Mouse (Mus musculus) mesoderm, embryonic 11.5 days (tissue): ENCODE results near the gene Pkmyt1.

ENCODE experiments used
- DNase-seq: peaks from one replicate; pipeline ENCODE4 v3.0.0-alpha.2; 2012; ENCODE audit warnings: low read depth, low spot score

Gene Pkmyt1

DNA sequence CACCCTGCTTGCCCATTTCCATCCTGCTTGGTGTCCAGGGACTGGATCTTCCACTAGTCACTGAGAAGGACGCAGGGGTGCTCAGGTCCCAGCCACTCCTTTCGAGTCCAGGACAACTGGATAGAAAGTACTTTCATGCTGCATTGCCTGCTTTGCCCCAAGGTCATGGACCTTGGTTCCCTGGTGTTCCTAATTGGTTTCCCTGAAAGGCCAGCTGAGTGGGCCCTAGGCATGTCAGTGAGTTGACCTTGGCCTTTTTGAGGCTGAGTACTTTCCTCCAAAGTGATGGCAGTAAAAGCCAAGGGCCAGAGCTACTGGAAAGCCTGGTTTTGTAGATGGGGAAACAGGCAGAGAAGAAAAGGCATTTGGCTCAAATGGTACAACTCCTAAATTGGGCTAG is 4.2 kb upstream of the Pkmyt1 start:
- no peak for DNase-seq

DNA sequence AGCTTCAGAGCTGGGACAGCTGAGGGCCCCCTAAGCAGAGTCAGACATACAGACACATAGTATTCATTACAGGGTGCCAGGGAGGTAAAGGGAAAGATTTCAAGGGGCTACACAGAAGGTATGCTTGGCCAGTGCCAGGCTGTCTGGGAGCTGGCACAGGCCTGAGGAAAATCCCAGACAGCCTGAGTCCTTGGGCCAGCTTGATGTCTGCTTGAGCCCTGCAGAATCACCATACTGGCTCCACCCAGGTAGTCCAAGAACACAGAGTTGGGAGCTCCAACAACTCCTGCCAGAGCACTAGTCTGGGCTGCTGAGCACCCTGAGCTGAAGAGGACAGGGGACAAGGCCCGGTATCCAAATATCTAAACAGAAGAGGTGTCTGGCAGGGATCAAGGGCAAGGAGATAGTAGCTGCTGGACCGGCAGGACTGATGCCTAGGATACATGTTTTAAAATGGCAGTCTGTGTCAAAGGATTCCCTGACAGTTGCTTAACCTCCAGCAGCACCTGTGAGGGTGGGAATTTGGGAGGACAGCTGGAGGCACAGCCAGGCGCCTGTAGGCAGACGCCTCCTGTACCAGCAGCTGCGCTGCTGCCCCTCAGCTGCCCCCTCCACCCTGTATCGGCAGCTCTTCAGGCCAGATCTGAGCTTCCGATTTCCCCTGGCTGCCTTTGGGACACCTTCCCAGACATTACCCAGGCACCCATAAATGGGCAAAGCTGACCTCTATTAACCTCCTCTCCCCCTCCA is 3.6 kb upstream of the Pkmyt1 start, which contains the start of gene 1520401A03Rik:
1520401A03Rik (minus strand) TSS at position 408 of the 750 bp plus-strand sequence.
- no peak for DNase-seq

DNA sequence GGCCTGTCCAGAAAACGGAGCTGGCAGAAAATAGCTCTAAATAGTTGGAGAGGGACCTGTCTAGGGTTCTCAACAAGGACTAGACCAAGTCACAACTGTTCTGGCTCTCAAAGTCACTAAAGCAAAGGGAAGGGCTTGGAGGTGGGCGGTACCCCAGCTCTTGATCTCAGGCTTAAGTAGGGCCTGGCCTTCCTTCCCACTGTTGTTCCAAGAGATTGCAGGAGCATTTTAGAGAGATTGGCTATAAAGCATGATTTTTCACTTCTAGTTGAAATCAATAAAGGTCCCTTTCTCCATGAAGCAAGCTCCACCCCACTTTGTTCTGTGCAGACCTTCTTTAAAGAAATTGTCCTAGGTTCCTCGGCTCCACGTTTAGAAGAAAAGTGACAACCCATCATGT is 659 bp upstream of the Pkmyt1 start:
- no peak for DNase-seq

DNA sequence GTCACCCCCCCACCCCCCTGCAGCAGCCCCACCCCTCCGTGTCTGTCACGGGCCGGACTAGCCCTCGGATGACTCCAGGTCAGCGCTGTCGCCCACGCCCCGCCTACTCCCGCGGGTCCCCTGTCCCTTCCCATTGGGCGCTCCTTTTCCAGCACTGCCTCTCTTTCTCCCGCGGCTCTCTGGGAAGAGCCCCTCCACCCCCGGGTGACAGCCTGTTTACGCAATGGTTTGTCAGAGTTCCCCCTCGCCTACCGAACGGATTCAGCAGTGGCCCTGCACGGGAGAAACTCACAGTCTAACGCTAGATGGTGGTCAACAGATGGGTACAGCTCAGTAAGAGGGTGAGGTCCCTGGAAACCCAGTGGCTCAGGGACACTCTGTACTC is 614 bp downstream of the Pkmyt1 start:
- DNase-seq: peak; percentile 77

DNA sequence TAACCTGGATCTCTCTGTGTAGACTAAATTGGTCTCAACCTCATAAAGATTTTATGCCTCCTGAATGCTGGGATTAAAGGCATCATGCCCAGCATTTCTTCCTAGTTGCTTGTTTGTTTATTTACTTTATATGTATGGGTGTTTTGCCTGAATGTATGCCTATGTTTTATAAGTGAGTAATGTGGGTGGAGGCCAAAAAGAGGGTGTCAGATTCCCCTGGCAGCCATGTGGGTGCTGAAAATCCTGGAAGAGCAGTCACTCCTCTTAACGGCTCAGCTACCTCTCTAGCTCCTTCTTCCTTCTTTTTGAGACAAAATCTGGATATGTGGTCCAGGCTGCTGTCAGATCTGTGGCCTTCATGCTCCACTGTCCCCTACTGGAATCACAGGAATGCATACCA is 4.3 kb downstream of the Pkmyt1 start:
- no peak for DNase-seq

DNA sequence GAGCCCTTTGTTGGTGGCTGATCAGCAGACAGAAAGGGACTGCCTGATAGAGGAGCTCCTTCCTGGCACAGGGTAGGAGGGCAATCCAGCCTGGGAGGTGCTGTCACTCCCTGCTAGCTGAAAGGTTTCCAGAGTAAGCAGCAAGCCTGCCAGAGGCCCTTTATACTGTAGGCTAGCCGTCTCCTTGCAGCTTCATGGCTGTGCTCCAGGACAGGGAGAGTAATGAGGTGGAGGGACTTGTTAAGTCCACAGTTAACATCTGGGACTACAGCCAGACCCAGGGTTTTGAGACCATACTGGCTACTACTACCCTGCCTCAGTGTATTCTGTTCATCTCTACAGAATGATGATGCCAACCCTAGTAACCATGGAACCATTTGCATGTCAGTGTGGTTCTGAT is 8.2 kb downstream of the Pkmyt1 start:
- no peak for DNase-seq

DNA sequence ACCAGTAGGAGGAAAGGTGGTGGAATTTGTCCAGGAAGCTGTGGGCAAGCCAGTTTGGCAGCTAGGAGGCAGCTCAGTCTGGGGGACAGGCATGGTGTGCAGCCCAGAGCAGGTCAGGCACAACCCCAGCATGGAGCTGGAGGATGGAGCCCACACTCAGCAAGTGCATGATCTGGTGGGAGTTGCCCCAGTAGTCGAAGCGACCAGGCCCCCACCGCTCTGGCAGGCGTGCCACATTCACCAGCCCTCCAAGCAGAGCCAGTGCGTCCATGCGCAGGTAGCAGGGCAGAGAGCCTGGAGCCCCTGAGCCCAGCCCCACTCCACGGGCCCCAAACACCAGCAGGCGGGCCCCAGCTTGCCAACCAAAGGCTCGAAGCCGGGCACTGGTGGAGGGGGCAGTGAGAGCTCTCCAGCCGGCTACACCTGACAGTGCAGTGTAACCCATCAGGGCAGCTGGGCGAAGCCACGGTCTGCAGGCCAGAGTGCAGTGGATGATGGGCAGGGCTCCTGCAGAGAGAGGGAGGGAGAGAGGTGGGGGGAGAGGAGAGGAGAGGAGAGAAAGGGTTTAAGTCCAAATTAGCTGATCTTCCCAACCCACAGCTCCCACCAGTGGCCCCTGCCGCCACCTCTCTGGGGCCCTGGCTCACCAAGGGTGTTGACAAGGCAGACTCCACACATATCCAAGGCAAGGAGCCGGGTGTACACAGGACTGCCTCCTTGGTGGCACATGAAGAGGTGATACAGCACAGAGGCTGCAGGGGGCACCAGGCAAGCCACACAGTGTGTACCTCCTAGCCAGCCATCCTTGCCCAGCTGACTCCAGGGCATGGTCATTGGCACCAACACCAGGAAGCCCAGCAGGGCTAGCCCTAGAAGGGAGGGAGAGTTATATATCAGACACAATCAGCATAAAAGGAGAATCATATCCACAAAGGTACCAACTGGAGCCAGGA is 11.6 kb downstream of the Pkmyt1 start:
- no peak for DNase-seq

DNA sequence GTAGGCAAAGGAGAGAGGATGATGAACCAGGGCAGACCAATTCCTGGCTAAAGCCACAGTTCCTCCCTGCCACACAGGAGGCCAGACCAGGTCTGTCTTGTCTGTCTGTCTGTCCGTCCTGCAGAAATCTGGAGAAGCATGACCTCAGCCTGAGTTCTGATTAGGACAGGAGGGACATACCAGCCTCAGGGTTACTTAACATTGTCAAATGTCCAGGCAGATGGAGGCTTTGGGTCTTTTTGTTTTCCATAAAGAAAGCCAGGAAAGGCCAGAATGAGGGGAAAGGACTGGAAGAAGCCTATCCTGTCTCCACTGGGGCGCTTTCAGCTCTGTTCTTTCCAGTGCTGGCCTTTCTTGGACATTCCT is 12.7 kb downstream of the Pkmyt1 start:
- no peak for DNase-seq

DNA sequence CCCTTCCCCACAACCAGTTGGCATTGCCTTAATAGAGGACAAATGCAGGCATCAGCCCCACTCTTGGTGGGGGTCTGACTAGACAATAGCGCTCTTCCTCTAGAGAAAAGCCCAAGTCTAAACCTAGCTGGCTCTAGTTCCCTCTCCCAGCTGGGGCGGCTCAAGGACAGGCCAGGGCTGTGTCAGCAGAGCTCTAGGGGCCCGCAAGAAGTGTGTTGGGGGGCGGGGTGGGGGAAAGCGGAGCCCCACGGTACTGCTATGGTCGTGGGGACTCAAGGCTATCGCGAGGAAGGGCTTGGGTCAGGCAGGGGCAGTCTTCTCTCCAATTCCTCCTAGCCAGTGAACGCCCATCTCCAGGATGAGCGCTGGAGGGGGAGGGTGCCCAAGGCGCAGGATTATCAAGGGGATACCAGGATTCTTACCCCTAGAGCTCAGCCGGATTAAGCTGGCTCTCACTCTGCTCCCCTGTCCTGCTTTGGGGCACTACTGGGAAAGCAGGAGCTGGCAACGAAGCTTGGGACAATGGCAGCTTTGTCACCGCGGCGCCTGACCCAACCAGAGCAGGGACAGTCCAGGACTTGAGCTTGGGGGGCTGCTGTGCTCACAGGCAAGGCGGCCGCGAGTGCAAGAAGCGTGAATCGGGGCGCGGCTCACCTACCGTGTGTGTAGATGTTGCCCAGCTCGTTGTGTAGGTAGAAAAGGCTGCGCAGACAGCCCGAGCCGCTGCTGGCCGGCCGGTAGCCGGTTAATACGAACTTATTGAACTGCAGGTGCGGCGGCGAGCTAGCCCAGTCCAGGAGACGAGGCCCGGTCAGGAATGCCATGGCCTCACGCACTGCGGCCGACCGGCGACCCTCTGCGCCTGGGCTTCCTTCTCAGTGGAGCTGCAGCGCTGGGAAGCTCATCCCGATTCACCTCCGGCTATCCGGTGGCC is 13.3 kb downstream of the Pkmyt1 start:
- no peak for DNase-seq

DNA sequence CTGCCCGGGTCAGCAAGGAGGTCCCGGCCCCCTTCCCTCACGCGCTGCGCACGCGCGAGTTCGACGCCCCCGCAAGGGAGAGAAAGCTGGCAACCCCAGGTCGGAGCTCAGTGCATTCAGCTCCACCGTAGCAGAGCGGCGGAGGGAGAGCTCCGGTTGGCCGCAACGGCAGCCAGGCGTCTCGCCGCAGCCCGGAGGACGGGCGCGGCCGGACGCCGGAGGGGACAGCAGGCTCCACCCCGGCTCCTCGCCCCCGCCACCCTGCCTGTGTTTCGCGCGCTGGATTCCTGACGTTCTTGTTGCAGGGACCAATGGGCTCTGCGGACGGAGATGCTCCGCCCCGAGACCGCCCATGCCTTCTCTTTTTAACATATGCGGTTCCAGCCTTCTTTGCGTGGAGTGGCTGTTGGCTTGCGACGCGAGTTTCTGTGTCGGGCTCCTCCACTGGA is 14.0 kb downstream of the Pkmyt1 start:
- peak; percentile 89 for DNase-seq

DNA sequence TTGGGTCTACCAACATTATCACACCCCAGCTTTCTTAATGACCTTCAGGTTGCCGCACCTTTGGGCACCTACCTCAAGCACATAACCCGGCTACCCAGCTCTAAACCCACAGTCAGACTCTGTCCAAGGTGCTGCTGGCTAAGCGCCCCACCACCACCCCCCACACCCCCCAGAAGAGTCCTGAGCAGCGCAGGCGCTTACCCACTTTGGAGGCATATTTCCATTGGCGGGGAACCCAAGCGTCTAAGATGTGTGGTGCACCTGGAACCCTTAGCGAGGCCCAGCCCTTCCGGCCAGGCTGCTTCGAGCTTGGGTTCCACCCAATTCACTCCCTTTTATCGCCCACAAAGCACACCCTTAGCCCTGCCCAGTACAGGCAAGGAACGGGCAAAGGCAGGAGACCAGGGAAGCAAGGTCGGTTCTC is 14.5 kb downstream of the Pkmyt1 start, which contains the start of gene Paqr4:
Paqr4 (minus strand) TSS at position 270 of the 424 bp plus-strand sequence.
- no peak for DNase-seq

DNA sequence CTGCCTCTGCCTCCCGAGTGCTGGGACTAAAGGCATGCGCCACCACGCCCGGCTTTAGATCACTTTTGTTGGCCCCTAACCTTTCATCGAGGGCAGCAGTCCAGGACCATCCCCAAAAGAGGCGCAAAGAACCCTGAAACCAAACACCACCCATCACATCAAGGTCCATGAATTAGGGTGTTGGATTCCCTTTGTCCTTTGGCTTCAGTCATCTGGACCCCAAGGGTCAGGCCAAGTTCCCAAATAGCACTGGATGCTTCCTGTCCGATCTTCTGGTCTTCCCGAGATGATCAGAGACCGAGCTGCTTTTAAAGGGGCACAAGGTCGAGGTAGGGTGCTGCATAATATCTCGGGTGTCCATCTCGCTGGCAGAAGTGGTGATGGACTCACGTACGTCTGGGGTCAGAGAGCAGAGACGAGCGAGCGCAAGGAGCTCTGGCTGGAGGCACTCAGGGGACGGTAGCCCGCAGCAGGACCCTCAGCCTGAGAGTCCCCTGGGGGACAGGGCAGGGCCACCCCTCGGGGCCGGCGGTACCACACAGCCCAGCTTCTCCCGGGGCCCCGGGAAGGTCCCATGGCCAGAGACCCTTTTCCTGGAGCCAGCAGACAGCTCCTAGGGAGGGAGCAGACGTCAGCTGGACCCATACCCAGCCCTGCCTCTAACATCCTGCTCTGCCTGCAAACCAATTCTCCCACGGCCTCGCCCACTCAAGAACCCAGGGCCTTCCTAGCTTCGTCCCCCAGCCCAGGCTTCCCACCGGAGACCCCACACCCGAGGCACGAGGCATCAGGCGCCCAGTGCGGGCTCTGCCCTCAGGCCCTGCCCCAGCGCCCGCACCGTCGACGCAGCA is 15.4 kb downstream of the Pkmyt1 start:
- DNase-seq: no peak

DNA sequence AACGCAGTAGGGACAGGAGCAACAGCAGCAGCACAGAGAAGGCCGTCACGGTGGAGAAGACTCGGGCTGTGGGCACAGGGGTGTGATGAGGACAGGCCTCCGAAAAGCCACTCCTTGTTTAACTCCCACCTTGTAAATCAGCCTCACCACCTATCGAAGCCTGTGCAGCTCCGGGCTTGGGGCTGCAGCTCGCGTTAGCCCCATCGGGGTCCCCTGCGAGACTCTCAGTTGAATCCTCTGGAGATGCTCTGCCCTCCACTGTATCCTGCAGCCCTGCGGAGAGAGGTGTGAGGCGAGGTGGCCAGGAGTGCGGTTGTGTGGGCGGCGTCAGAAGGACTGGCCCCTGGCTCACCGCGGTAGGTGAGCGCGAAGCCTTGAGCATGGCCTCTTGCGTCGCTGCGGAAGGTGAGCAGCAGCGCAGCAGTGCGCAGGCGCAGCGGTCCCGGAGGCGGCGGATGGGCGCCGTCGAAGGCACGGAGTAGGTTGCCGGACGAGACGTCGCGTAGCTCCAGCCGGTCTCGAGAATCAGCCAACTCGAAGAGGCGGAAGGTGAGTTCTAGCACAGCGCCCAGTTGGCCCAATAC is 16.2 kb downstream of the Pkmyt1 start:
- peak; percentile 40 for DNase-seq

DNA sequence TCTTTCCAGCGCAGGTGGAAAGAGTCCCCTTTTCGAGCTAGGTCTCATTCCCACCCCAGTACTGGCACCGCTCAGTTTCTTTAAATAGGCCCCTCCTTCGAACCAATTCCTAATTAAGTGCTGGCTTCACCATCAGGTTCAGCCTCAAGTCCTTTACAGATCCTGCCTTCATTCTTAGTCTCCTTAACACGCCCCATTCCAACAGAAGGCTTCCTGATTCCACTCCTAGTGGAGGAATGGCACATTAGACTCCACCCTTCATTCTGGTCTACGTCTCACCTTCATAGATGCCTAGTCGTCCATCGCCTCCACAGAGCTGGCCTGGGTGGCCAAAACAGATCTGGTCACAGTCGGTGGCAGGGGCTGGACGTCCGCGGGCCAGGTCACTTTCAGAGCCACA is 16.8 kb downstream of the Pkmyt1 start:
- no peak for DNase-seq

DNA sequence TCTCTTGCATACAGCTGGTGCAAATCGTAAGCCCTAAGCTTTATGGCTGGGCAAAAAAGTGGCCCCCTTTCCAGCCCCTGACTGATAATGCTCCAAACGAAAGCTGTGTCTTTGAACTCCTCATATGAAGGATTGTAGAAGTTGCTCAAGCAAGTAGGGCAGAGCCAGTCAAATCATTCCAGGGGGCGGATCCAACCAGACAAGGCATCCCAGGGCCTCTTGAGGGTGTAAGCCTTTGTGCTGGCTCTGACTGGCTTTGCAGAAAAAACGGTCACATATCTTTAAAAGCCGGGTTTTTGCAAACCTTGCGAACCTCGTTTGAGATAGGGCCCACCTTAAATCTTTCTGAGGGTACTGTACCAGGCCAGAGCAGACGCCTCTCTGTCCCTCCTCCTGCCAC is 17.9 kb downstream of the Pkmyt1 start:
- no peak for DNase-seq

DNA sequence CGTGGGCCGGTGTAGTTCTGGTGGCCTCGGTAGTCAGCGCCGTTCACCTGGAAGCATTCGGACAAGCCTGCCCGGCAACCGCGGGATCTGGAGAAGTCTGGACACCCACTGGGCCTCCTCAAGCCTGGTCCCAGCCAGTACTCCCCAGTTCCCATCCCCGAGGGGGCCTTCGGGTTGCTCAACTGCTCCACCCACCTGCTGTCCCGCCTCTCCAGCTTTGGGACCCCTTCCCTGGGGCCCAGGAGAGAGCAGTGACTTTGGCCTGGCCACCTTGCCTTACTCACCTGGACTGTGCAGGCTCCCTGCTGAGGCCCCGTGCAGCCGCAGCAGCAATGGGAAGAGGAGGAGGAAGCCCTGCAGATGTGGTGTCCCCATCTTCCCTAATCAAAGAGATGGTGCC is 18.5 kb downstream of the Pkmyt1 start:
- no peak for DNase-seq

DNA sequence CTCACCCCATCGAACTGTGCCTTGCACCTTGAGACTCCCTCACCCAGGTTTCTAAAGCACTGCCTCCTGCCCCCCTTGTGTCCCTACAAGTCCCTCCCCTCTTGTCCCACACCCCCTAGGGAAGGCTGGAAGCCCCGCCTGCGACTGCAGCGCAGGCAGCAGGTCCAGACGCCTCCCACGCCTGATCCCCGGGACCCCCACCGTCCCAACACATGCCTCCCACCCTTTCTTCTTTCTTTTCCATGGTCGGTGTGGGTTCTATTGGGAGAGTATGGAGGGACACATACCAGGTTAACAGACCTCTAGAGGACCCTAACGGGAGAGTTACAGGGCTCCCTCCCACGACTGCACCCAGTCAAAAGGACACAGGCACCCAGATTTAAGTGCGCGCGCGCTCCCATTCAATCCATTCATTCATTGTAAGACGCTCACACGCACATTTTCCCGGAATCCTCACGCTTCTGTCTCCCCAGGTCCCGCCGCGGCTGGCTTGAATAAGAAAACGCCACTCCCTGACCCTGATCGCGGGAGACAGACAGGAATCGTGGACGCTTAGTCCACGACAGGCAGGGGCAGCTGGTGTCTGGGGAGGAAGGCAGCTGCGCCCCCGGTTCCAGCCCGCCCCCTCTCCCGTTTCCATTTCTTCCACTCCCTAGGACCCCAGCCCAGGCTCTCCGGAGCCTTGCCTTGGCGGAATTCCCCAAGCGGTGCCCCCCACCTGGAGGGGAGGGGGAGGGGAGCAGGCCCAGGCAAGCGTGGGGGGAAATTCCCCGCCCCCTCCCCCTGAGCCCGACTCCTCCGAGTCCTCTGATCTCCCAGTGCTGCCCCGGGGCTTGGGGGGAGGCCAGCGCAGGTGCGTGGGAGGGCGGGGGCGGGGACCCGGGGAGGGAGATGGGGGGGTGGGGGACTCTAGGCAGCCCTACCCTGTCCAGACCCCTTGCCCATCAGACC is 19.4 kb downstream of the Pkmyt1 start, which contains the start of gene Kremen2:
Kremen2 (minus strand) TSS at position 533 of the 951 bp plus-strand sequence.
- no peak for DNase-seq

DNA sequence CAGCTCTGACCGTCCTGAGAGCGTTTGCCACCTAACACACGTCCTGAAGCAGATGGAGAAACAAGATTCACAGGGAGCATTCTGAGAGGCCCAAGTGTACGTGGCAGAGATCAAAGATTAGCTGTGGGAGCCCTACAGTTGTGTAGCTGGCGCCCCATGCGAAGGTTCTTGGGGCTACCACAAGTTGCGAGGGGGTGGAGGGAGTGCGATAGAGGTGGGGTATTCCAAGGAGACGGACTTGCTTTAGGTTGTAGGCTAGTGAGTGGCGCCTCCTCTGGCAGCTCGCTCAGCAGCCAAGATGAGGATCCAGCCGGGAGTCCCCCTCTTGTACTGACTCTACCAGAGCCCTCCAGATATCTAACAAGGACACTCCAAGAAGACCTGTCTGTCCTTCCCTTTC is 20.2 kb downstream of the Pkmyt1 start:
- no peak for DNase-seq

DNA sequence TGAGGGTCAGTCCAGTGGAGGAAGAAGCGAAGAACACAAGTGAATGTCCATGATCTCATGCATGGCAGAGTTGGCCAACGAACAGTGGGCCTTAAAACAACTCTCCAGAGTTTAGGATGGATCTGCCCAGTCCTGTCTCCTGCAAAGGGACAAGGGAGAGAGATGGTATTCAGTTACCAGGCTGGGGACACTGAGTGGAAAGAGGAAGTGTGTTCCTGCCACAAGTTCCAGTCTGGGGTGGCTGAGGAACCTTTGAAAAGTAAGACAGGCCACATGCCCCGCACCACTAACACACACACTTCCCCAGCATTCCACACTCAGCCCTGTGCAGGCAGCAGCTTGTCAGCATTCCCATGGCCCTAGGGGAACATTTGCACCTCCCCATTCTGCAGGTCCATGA is 20.6 kb downstream of the Pkmyt1 start:
- DNase-seq: no peak
